Mouse (Mus musculus) small intestine, adult 2 months (tissue): ENCODE results near the gene Msl3l2.

Experiments used
- CTCF ChIP-seq: fragments of 200-500 bp; IDR thresholded peaks from 2 replicates; pipeline ENCODE4 v1.5.1; 2012; ENCODE audit warnings: low read depth, mild to moderate bottlenecking, control low read depth, inconsistent platforms, low read length, moderate library complexity, mixed read lengths; ENCODE audit not compliant: insufficient replicate concordance, insufficient read length; ENCODE audit errors: extremely low read depth
- POLR2A ChIP-seq: fragments of 200-500 bp; IDR thresholded peaks from 2 replicates; pipeline ENCODE4 v1.6.1; 2012; ENCODE audit warnings: low read depth, mild to moderate bottlenecking, control low read depth, inconsistent platforms, low read length, moderate library complexity

DNA sequence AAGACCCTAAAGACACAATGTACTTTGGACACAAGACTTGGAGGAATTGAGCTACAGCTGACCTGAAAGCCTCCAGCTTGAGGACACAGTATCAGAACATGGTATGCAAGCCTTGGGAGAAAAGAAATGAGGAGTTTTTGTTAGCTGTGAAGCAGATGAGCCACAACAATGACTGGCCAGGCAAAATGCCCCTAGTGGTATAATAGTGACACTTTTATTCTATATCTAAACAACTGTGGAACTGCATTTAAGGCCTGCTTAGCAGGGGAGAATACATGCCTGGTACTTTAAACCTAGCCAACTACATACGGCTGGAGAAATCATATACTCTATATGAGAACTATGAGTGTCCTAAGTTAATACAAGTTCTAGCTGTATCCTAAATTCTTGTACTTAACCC lies 20.3 kb downstream of the Msl3l2 start:
- TF ChIP-seq CTCF, result no peak
- no peak for TF ChIP-seq POLR2A
